Mouse (Mus musculus) testis, adult 2 months (tissue): ENCODE results near the gene Mapkapk2.

Source experiments
- CTCF ChIP-seq: fragments of 200-500 bp; IDR thresholded peaks from 2 replicates; pipeline ENCODE4 v1.5.1; 2012; ENCODE audit warnings: low read depth, mild to moderate bottlenecking, inconsistent platforms, low read length, moderate library complexity; ENCODE audit not compliant: control insufficient read depth, insufficient read depth, insufficient replicate concordance
- POLR2A ChIP-seq: fragments of 200-500 bp; IDR thresholded peaks from 2 replicates; pipeline ENCODE4 v1.6.1; 2012; ENCODE audit warnings: low read depth, mild to moderate bottlenecking, inconsistent platforms, low read length, moderate library complexity; ENCODE audit not compliant: control insufficient read depth

GRCm38 (mm10) chr1:131059411-131059810, 38.2 kb downstream of the Mapkapk2 start:
- TF ChIP-seq CTCF (no peak), POLR2A (no peak)
